Mouse (Mus musculus): ENCODE data around the gene Eps8l1.

- TF ChIP-seq GATA1 (IDR thresholded peaks at IDR 0.05; ENCODE audit: low read length), result no peak
- TF ChIP-seq TAL1 (IDR thresholded peaks at IDR 0.05; ENCODE audit: low read length), result no peak
These were observed 30.1 kb upstream of the Eps8l1 start for GRCm38 (mm10) chr7:4430246-4430844.
